Mouse (Mus musculus) retina, postnatal 7 days (tissue): Measurements from ENCODE around the gene Lhfpl3.

Experiments
- DNase-seq: peaks from one replicate; pipeline ENCODE4 v3.0.0-alpha.2; 2012; ENCODE audit warnings: low read depth, low spot score

Gene Lhfpl3

DNA sequence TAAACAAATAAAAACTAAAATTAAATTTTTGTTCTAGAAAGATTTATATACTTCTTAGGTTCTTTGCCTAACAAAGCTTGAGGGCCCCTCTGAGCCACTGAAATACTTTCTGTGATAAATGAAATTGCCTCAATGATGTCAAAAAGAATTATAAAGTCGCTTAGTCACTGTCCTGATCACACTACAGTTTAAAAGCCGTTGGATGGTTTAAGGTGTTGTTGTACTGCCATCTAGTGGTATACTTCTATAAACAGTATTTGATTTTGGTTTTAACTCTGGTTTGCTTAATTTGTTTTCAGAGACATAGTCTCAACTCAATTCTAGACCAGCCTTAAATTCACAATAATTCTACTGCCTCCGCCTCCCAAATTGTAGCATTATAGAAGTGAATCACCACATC, 539.0 kb downstream of the Lhfpl3 start:
- DNase-seq = peak; percentile 37

DNA sequence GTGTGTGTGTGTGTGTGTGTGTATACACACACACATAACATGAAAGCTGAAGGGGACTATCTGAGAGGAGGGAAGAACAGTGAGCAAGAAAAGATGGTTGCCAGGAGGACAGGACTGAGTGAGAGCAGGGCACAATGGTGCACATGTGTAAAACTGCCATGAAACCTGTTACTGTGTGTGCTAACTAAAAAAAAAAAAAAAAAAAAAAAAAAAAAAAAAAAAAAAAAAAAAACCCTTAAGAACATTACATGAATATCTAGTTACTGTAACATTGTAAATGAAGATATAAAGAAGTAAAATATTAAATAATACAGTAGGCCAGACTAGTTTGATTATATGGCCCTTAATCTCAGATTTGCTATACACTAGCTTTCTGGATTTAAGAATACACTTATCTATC, 543.3 kb downstream of the Lhfpl3 start:
- DNase-seq = no peak
